Mouse (Mus musculus): ENCODE measurements around the gene Dyrk4. TPM values are rescaled to one million over a fixed set of nuclear protein-coding genes. Genes with fewer than 3 reads are reported as not detected.

Gene Dyrk4
- total and polyA plus RNA-seq, 3 experiments, result 0.08 TPM; not detected in 2

- no peak overlapping the region for H3K4me3 ChIP-seq (ENCODE audit: control insufficient read depth in 1 of 2, insufficient read depth in 1 of 2, low read depth in 2 of 2, low read length in 2 of 2)
- TF ChIP-seq POLR2AphosphoS5 (IDR thresholded peaks at IDR 0.05; ENCODE audit: borderline replicate concordance, low read depth, low read length), result no peak
- no peak for TF ChIP-seq TAL1 (IDR thresholded peaks at IDR 0.05; ENCODE audit: low read length)
- no peak for TF ChIP-seq JUND (IDR thresholded peaks at IDR 0.05; ENCODE audit: low read depth, low read length)
- TF ChIP-seq E2F4 (IDR thresholded peaks at IDR 0.05; ENCODE audit: borderline replicate concordance, low read depth, low read length), result no peak
- no peak for TF ChIP-seq ZKSCAN1 (IDR thresholded peaks at IDR 0.05; ENCODE audit: low read depth, low read length)
- TF ChIP-seq GABPA (IDR thresholded peaks at IDR 0.05; ENCODE audit: low read depth, low read length), result no peak
- TF ChIP-seq MAX (IDR thresholded peaks at IDR 0.05; ENCODE audit: low read length), result no peak
- TF ChIP-seq EP300 (IDR thresholded peaks at IDR 0.05; ENCODE audit: low read depth in 1 of 2, low read length in 2 of 2), result no peak
- no peak for TF ChIP-seq POLR2A (IDR thresholded peaks at IDR 0.05; ENCODE audit: control insufficient read depth in 1 of 2, insufficient read depth in 1 of 2, low read depth in 1 of 2, low read length in 2 of 2, poor library complexity in 1 of 2)
- no peak overlapping the region for H3K9ac ChIP-seq (ENCODE audit: control insufficient read depth, low read depth, low read length, poor library complexity, severe bottlenecking)
- H3K79me2 ChIP-seq (ENCODE audit: control insufficient read depth, insufficient read depth, low read length, poor library complexity), result peaks cover 10% of the 10 kb centered on the region
- peaks cover 0 to 8% of the 10 kb centered on the region in 2 experiments; a peak in 1 of 4 replicates for H3K4me1 ChIP-seq (ENCODE audit: control insufficient read depth in 1 of 2, insufficient read depth in 2 of 2, low read length in 2 of 2)
- H3K27ac ChIP-seq (ENCODE audit: control insufficient read depth, low read depth, low read length), result no peak overlapping the region
- no peak for DNase-seq (ENCODE audit: low read depth, low spot score)
- no peaks in the 10 kb centered on the region for H3K9me3 ChIP-seq (replicated peaks; ENCODE audit: insufficient read depth, low read length)
- no peaks in the 10 kb centered on the region for H3K27me3 ChIP-seq (ENCODE audit: control insufficient read depth in 1 of 2, insufficient read depth in 2 of 2, low read length in 2 of 2)
- peaks cover 10 to 17% of the 10 kb centered on the region in 2 experiments for H3K36me3 ChIP-seq (ENCODE audit: control insufficient read depth in 1 of 2, insufficient read depth in 2 of 2, low read length in 2 of 2)
Observed at GRCm38 (mm10) chr6:126932896-126933295, 11.3 kb upstream of the Dyrk4 start.

- Histone ChIP-seq H3K9me3 (replicated peaks; ENCODE audit: insufficient read depth, low read length) (no peaks in the 10 kb centered on the region), H3K4me1 (ENCODE audit: control insufficient read depth in 1 of 2, insufficient read depth in 2 of 2, low read length in 2 of 2) (no peaks in the 10 kb centered on the region), H3K27ac (ENCODE audit: control insufficient read depth, low read depth, low read length) (no peak overlapping the region), H3K4me3 (ENCODE audit: control insufficient read depth in 1 of 2, insufficient read depth in 1 of 2, low read depth in 2 of 2, low read length in 2 of 2) (no peak overlapping the region), H3K27me3 (ENCODE audit: control insufficient read depth in 1 of 2, insufficient read depth in 2 of 2, low read length in 2 of 2) (no peaks in the 10 kb centered on the region; a peak in 1 of 4 replicates), H3K9ac (ENCODE audit: control insufficient read depth, low read depth, low read length, poor library complexity, severe bottlenecking) (no peak overlapping the region), H3K79me2 (ENCODE audit: control insufficient read depth, insufficient read depth, low read length, poor library complexity) (no peaks in the 10 kb centered on the region), H3K36me3 (ENCODE audit: control insufficient read depth in 1 of 2, insufficient read depth in 2 of 2, low read length in 2 of 2) (no peaks in the 10 kb centered on the region)
- no peak for DNase-seq (ENCODE audit: low read depth, low spot score)
- TF ChIP-seq TCF12 (IDR thresholded peaks at IDR 0.05; ENCODE audit: low read depth, low read length), result no peak
- no peak for TF ChIP-seq TAL1 (IDR thresholded peaks at IDR 0.05; ENCODE audit: low read length)
- TF ChIP-seq ZC3H11A (IDR thresholded peaks at IDR 0.05; ENCODE audit: low read depth, low read length), result no peak
- no peak for TF ChIP-seq HCFC1 (IDR thresholded peaks at IDR 0.05; ENCODE audit: low read depth, low read length)
- no peak for TF ChIP-seq KAT2A (conservative IDR thresholded peaks at IDR 0.05; ENCODE audit: low read depth, low read length)
- no peak for TF ChIP-seq MYB (IDR thresholded peaks at IDR 0.05; ENCODE audit: low read depth, low read length)
- no peak for TF ChIP-seq RCOR1 (IDR thresholded peaks at IDR 0.05; ENCODE audit: low read depth, low read length)
- no peak for TF ChIP-seq CHD2 (IDR thresholded peaks at IDR 0.05; ENCODE audit: low read length)
- no peak for TF ChIP-seq MXI1 (IDR thresholded peaks at IDR 0.05; ENCODE audit: low read depth, low read length)
- no peak for TF ChIP-seq JUND (IDR thresholded peaks at IDR 0.05; ENCODE audit: low read depth, low read length)
- no peak for TF ChIP-seq POLR2AphosphoS5 (IDR thresholded peaks at IDR 0.05; ENCODE audit: borderline replicate concordance, low read depth, low read length)
- no peak for TF ChIP-seq E2F4 (IDR thresholded peaks at IDR 0.05; ENCODE audit: borderline replicate concordance, low read depth, low read length)
- TF ChIP-seq NRF1 (IDR thresholded peaks at IDR 0.05; ENCODE audit: insufficient read depth, low read depth, low read length, poor library complexity, severe bottlenecking), result no peak
Observed at GRCm38 (mm10) chr6:126914928-126915327, 6.7 kb downstream of the Dyrk4 start.
